Mouse (Mus musculus) left cerebral cortex, adult 9 months (tissue): ENCODE data around the gene Olfr876.
"Not testable (repeated sequence)": the region's sequence is repeated elsewhere in the genome, so short reads cannot be mapped to it uniquely, and the experiment has no call there.

Source experiments
- DNase-seq, 2 experiments: peaks; one replicate each; pipeline ENCODE4 v3.0.0; 2022; ENCODE audit warnings: low spot score in 2 of 2

Gene Olfr876

GRCm38 (mm10) chr9:37802731-37803130 is at the start of gene Olfr876:
TSS of gene Olfr876 (plus strand) at chr9:37803031.
- DNase-seq, result no peak

- no peak for DNase-seq
These were observed 41.1 kb upstream of the Olfr876 start for GRCm38 (mm10) chr9:37761728-37762127.

GRCm38 (mm10) chr9:37762541-37762940 is 40.3 kb upstream of the Olfr876 start:
- no peak for DNase-seq

GRCm38 (mm10) chr9:37770661-37771060 is 32.2 kb upstream of the Olfr876 start:
- DNase-seq, result no peak

- no peak for DNase-seq
These were observed 31.1 kb upstream of the Olfr876 start, which contains the start of gene Olfr875 for GRCm38 (mm10) chr9:37771759-37772158. TSS of gene Olfr875 (plus strand) at chr9:37771857.

GRCm38 (mm10) chr9:37782766-37783260 is 20.0 kb upstream of the Olfr876 start:
- DNase-seq, result no peak

GRCm38 (mm10) chr9:37783394-37784387 is 19.1 kb upstream of the Olfr876 start:
- not testable (repeated sequence) for DNase-seq

GRCm38 (mm10) chr9:37786411-37786810 is 16.4 kb upstream of the Olfr876 start:
- no peak for DNase-seq

- peak; percentile 18 to 61 for DNase-seq
These were observed 776 bp upstream of the Olfr876 start for GRCm38 (mm10) chr9:37802055-37802454.

- no peak for DNase-seq
These were observed 4.4 kb downstream of the Olfr876 start for GRCm38 (mm10) chr9:37807235-37807634.

GRCm38 (mm10) chr9:37808456-37808855 is 5.6 kb downstream of the Olfr876 start:
- DNase-seq, result no peak

- no peak for DNase-seq
These were observed 6.1 kb downstream of the Olfr876 start for GRCm38 (mm10) chr9:37808976-37809375.

- peak; percentile 51 to 59 for DNase-seq
These were observed 11.9 kb downstream of the Olfr876 start for GRCm38 (mm10) chr9:37814696-37815095.

- DNase-seq, result peak in 1 of 2 experiments; percentile 44
These were observed 27.1 kb downstream of the Olfr876 start for GRCm38 (mm10) chr9:37829881-37830280.

GRCm38 (mm10) chr9:37833341-37833740 is 30.5 kb downstream of the Olfr876 start:
- DNase-seq, result no peak

- no peak for DNase-seq
These were observed 46.4 kb downstream of the Olfr876 start for GRCm38 (mm10) chr9:37849267-37849666.

GRCm38 (mm10) chr9:37853969-37854368 is 51.1 kb downstream of the Olfr876 start, which contains the start of gene Olfr877:
TSS of gene Olfr877 (plus strand) at chr9:37854269.
- no peak for DNase-seq
